Mouse (Mus musculus) forebrain, embryonic 10.5 days (tissue): ENCODE measurements around the gene Gm19935. TPM values are rescaled to one million over a fixed set of nuclear protein-coding genes. Genes with fewer than 3 reads are reported as not detected.

Experiments
- microRNA-seq: library from miRNA; unstranded; fragments of <30 nt; microRNA quantifications from one replicate; pipeline ENCODE4, GENCODE M21; 2017
- polyA plus RNA-seq: library from polyadenylated mRNA; unstranded; fragments of >200 nt; fragmentation: Nextera tagmentation; extraction: Ambion mirVana; gene quantifications from 2 replicates; pipeline ENCODE4 v1.2.1, GENCODE M21; 2016

Gm19935 gene
- polyA plus RNA-seq, 1 experiment from 2014 or later: not detected

Small RNA genes within 50 kb of the gene (microRNA-seq; reads per million reads assigned to microRNA genes)
- gene Gm44382: not detected

Other genes starting within 250 kb of the Gm19935 start
- gene Chd9, start 11.0 kb upstream of the Gm19935 start, polyA plus RNA-seq: 28.4 and 33.4 TPM in 2 replicates